17 mouse cellular contexts compared by ENCODE assay signal in the genomic region with DNA sequence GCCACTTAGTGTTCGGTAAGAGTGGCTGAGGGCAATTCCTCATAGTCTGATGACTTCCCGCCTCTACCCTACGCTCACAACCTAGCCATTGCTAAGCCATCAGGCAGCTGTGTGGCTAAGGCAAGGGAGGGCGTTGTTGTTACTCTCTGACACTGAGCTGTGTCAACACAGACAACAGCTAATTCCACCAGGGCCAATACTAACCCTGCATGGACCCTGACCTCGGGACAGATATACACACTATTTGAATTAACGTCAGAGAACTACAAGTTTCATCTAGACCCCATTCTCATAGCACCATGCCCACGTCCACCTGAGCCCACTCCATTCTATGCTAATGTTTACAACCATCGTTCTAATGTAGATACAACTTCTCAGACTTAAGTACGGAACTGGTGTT.
"Had no signal": no experiment of that assay in that cellular context is flagged by ENCODE, and none has a peak within 500 bp of the region (broad histone marks: within the 10 kb centered on the region; RNA-seq: fewer than 3 reads in every experiment).

No protein-coding gene starts in this region.

- H3K4me3 ChIP-seq: intestine, embryonic 15.5 days; layer of hippocampus, adult 2 months; limb, embryonic 10.5 days; limb, embryonic 13.5 days; liver, embryonic 13.5 days had no signal

- DNase-seq: kidney, adult 18-20 months; kidney, postnatal 14 days; layer of hippocampus, adult 9-11 months; liver, embryonic 13.5 days; lung, adult 2 months; lung, postnatal 14 days; lung, postnatal 4 days; midbrain, embryonic 14.5 days; thymus, adult 2 months; thymus, postnatal 14 days; thymus, postnatal 4 days had no signal

- H3K27ac ChIP-seq: intestine, embryonic 15.5 days; layer of hippocampus, adult 2 months; limb, embryonic 10.5 days; limb, embryonic 13.5 days; liver, embryonic 13.5 days; stomach, postnatal 0 days had no signal

- H3K36me3 ChIP-seq: intestine, embryonic 15.5 days had no signal

- H3K9ac ChIP-seq: intestine, embryonic 15.5 days; limb, embryonic 13.5 days; liver, embryonic 13.5 days had no signal

- ATAC-seq: intestine, embryonic 15.5 days had no signal

- H3K4me2 ChIP-seq: intestine, embryonic 15.5 days; limb, embryonic 13.5 days; liver, embryonic 13.5 days; midbrain, embryonic 11.5 days had no signal

- H3K27me3 ChIP-seq: intestine, embryonic 15.5 days; limb, embryonic 13.5 days; liver, embryonic 13.5 days had no signal

- H3K9me3 ChIP-seq: intestine, embryonic 15.5 days; limb, embryonic 10.5 days; limb, embryonic 13.5 days; liver, embryonic 13.5 days had no signal
